Mouse (Mus musculus) retina, adult 2 months (tissue): ENCODE measurements around the gene Bend4.

Experiments used
- DNase-seq: peaks from one replicate; pipeline ENCODE4 v3.0.0-alpha.2; 2012; ENCODE audit warnings: low read depth, low spot score

The Bend4 gene

GRCm38 (mm10) chr5:67419407-67419806, 8.7 kb downstream of the Bend4 start:
- DNase-seq: no peak

GRCm38 (mm10) chr5:67411475-67411874, 16.6 kb downstream of the Bend4 start:
- DNase-seq: no peak

GRCm38 (mm10) chr5:67410426-67410825, 17.7 kb downstream of the Bend4 start:
- no peak for DNase-seq

- no peak for DNase-seq
Observed at GRCm38 (mm10) chr5:67408391-67408790, 19.7 kb downstream of the Bend4 start.

- DNase-seq: no peak
Observed at GRCm38 (mm10) chr5:67404919-67405318, 23.2 kb downstream of the Bend4 start.

DNA sequence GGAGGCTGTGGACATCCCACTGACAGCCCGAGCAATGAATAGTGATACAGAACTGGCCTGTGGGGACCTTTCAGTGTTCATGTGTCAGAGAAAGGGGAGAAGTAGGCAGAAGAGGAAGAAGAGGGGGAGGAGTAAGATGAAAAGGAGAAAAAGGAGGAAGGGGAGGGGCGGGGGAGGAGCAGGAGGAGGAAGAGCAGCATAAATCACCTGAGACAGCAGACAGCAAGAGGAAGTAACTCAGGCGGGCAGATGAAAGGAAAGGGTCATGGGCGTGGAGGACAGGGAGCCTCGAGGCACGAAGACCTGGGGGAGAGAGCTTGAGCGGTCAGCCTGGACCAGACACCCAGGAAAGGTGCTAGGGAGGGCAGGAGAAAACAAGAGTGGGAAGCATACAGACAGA, 23.7 kb downstream of the Bend4 start:
- no peak for DNase-seq

DNA sequence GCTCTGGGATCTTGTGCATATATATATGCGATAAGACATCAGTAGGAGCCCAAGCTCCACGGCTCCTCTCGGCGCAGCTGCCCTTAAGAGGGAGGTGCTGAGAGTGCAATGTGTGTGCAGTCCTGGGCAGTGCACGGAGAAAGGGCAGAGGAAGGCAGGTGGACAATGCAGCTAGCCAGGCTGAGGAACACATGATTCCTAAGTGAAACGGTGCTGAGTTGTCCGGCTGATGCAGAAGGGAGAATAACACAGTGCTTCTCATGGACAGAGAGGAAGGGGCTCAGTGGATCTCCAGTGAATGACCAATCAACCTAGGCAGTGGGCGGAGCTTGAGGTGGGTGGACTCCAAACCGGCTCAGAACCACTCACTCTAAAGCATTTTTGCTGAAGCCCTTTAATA, 26.5 kb downstream of the Bend4 start:
- no peak for DNase-seq

- DNase-seq: no peak
Observed at GRCm38 (mm10) chr5:67400608-67401480, 27.3 kb downstream of the Bend4 start.

DNA sequence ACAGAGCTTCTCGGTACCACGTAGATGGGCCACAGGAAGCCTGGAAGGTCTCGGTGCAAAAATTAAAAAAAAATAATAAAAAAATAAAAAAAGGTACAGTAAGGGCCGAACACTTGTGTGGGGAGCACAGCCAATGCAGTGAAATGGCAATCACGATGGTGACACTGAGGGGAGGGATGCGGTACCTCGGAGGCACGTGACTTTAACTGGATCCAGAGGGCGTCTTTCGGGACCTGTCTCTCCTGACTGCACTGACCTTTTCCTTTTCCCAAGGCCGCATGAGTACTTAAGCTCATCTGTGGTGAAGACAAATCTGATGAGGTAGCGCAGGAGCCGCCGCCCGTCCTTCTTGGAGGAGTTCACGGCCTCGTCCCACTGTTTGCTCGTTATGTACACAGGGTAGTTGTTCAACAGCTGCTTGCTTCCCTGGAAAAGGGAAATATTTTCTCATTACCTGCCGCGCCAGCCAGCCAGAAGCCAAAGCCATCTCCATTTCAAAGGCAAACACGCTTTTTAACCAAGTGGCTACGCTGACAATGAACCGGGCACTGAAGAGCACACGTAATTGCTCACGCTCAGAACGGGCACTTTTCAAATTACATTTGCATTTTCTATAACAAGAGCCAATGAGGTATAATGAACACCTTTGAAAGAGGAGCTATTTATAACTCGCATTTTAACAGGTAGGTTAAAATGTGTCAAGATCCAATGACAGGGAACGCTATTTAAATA, 28.1 kb downstream of the Bend4 start:
- no peak for DNase-seq

GRCm38 (mm10) chr5:67397186-67397585, 30.9 kb downstream of the Bend4 start:
- no peak for DNase-seq

- no peak for DNase-seq
Observed at GRCm38 (mm10) chr5:67395211-67395851, 32.8 kb downstream of the Bend4 start.

- DNase-seq: no peak
Observed at GRCm38 (mm10) chr5:67393951-67394350, 34.2 kb downstream of the Bend4 start.

DNA sequence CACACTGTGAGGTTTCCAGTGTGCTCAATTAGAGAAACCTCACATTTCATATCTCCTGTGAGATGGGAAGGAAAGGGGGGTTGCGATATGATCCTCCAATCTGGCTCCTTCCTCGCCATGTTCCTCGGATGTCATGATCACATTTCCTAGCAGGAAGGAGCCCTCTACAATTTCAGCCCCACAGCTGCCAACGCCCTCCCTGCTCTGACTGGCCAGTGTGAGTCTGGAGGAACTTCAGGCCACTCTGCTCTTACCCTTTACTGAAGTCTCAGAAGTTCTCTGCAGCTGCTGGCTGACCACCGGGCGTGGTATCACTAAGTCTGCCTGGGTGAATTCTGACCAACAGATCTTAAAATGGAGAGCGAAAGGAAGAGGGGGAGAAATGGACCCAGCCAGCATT, 45.6 kb downstream of the Bend4 start:
- no peak for DNase-seq

DNA sequence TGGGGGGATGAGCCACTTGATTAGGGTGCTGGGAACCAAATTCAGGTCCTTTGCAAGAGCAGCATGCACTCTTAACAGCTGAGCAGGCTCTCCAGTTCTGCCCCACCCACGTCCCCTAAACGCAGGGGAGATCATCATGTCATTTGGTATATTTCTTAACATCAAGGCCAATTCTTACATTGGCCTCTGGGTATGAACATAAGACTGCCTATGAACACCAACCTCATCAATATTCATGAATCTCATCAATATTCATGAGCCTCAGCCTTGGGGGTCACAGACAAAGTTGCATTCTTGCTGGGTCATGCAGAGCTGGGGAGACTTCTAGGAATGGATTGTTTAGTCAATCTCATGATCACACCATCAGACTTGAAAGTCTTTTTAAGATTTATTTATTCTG, 46.4 kb downstream of the Bend4 start:
- DNase-seq: no peak

- no peak for DNase-seq
Observed at GRCm38 (mm10) chr5:67377044-67377621, 51.0 kb downstream of the Bend4 start.

DNA sequence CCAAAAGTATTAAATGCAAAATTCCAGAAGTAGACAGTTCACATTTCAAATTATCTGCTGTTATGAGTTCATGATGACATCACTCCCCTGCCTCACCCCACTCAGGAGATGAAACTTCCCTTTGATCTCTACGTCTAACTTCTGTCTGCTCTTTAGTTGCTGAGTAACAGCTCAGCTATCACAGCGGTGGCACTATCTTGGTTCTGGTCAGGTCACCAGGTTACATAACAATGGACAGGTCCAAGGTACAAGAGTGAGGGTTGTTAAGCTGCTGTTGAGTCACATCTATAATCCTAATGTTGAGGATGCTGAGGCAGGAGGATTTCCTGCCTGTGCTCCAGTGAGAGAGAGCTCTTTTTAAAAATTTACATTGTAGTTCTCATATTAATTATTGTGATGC, 65.2 kb downstream of the Bend4 start:
- DNase-seq: no peak

DNA sequence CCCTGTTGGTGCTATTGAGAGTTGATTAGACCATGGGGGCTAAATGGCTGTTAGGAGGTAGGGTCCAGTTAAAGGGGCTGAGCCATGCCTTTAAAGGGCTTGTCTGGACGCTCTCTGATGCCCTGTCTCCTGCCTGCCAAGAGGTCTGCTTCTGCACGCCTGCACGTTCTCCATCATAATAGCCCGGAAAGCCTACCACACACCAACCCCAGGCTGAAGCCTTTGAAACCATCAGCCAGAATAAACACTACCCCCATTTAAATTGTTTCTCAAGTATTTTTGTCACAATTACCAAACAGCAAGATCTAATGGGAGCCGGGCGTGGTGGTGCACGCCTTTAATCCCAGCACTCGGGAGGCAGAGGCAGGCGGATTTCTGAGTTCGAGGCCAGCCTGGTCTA, 65.8 kb downstream of the Bend4 start:
- no peak for DNase-seq

DNA sequence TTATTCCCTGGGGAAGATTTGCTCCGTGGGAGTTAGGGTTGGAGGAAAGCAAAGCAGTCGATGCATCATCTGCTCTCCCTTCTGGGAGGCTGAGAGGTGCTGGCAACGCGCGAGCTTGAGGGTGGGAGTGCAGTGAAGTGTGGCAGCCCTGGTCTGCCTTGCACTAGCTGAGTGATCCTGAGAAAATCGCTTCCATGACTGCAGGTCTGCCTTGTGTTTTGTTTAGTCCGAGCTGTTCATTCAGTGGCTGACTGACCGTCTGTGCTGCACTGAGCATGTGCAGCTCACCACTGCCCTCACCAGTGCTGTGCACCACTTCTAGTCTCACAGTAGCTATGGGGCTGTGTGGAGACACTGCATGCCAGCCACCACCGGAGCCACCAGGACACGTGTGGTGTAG, 79.2 kb downstream of the Bend4 start:
- no peak for DNase-seq

- DNase-seq: no peak
Observed at GRCm38 (mm10) chr5:67347060-67347459, 81.0 kb downstream of the Bend4 start.
